Mouse (Mus musculus) limb, embryonic 14.5 days (tissue): ENCODE measurements around the gene Il4. TPM values are rescaled to one million over a fixed set of nuclear protein-coding genes. Genes with fewer than 3 reads are reported as not detected.
A peak's percentile ranks its signal among the peaks of the same experiment; 100 is the strongest.

ENCODE experiments used
- ATAC-seq: fragments of 200-750 bp; cut with Nextera tagmentation; 2 replicates; pipeline ENCODE4 v1.8.0; 2017; ENCODE audit warnings: low read depth, moderate number of reproducible peaks, moderate TSS enrichment; ENCODE audit not compliant: low FRiP score
- DNase-seq: peaks from one replicate; pipeline ENCODE4 v3.0.0-alpha.2; 2015; ENCODE audit warnings: low spot score
- H3K27ac ChIP-seq: fragments of 300-500 bp; sonication (generic); replicated peaks from 2 replicates; pipeline ENCODE4 v1.5.1; 2014; ENCODE audit warnings: low read depth, mild to moderate bottlenecking, low read length, moderate library complexity, mixed read lengths
- H3K27me3 ChIP-seq: fragments of 300-500 bp; sonication (generic); 2 replicates; pipeline ENCODE4 v1.6.1; 2014; ENCODE audit warnings: low read length, mixed read lengths; ENCODE audit not compliant: control insufficient read depth, insufficient read depth
- H3K36me3 ChIP-seq: fragments of 300-500 bp; sonication (generic); 2 replicates; pipeline ENCODE4 v1.6.1; 2014; ENCODE audit warnings: mild to moderate bottlenecking, low read length, moderate library complexity, mixed read lengths; ENCODE audit not compliant: control insufficient read depth, insufficient read depth
- H3K4me1 ChIP-seq: fragments of 300-500 bp; sonication (generic); 2 replicates; pipeline ENCODE4 v1.6.1; 2014; ENCODE audit warnings: antibody characterized with exemption, low read length, mixed read lengths; ENCODE audit not compliant: control insufficient read depth, insufficient read depth
- H3K4me2 ChIP-seq: fragments of 300-500 bp; sonication (generic); replicated peaks from 2 replicates; pipeline ENCODE4 v1.6.1; 2014; ENCODE audit warnings: low read depth, mild to moderate bottlenecking, low read length, moderate library complexity; ENCODE audit not compliant: severe bottlenecking
- H3K4me3 ChIP-seq: fragments of 300-500 bp; sonication (generic); replicated peaks from 2 replicates; pipeline ENCODE4 v1.5.1; 2014; ENCODE audit warnings: low read length
- H3K9ac ChIP-seq: fragments of 300-500 bp; sonication (generic); 2 replicates; pipeline ENCODE4 v1.6.1; 2014; ENCODE audit warnings: mild to moderate bottlenecking, low read depth, low read length, moderate library complexity; ENCODE audit not compliant: severe bottlenecking
- H3K9me3 ChIP-seq: fragments of 300-500 bp; sonication (generic); 2 replicates; pipeline ENCODE4 v1.6.1; 2016; ENCODE audit warnings: low read length; ENCODE audit not compliant: control insufficient read depth
- POLR2A ChIP-seq: fragments of 200-500 bp; IDR thresholded peaks from 2 replicates; pipeline ENCODE4 v1.8.0; 2012; ENCODE audit warnings: inconsistent platforms, mild to moderate bottlenecking, moderate library complexity, borderline replicate concordance; ENCODE audit not compliant: insufficient read depth, insufficient read length; ENCODE audit errors: extremely low read depth
- WGBS: fragments of 180-500 bp; shearing (Covaris S2); extraction: QIAGEN DNeasy Blood & Tissue Kit; methylation state at CpG from one replicate; pipeline ENCODE4 v1.1.7; 2014; 5-methylcytosine and 5-hydroxymethylcytosine counted together
- polyA plus RNA-seq, 2 experiments: library from polyadenylated mRNA; depleted of rRNA in 1 of 2; stranded (reverse) in 1 of 2; unstranded in 1 of 2; fragments of >200 nt; fragmentation: Nextera tagmentation in 1 of 2; extraction: Ambion mirVana in 1 of 2; gene quantifications; 2 replicates each; pipeline versions ENCODE4 v1.2.1 to v1.2.3; 2012 to 2014

The Il4 gene
- polyA plus RNA-seq, 2 experiments, result 0.49 to 3.2 TPM

DNA sequence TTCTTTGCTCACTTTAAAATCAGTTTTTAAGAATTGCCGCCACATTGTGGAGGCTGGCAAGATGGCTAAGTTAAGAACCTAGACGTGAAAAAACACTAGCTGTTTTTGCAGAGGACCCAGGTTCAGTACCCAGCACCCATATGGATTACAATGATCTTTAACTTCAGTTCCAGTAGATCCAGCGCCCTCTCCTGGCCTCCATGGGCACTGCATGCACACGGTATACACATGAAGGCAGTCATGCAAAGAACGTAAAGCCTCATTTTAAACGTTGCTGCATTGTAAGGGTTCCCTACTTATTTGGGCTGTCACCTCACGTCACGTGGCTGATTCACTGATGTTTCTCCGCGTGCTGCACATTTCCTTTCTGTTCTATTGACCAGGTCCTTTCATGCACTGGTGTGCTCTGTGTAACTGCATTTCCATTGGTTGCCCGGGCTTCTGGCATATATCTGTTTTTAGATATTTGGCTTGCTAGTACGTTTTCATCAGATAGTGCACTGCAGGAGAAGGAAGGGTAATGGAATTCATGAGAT, 24.3 kb upstream of the Il4 start:
- no peak for TF ChIP-seq POLR2A
- 78% methylated on average over 12 of the region's 12 CpGs for WGBS
- Histone ChIP-seq H3K27ac (no peak overlapping the region), H3K4me1 (no peaks in the 10 kb centered on the region), H3K27me3 (no peaks in the 10 kb centered on the region), H3K9ac (no peak overlapping the region), H3K4me3 (no peak overlapping the region), H3K9me3 (no peaks in the 10 kb centered on the region), H3K36me3 (no peaks in the 10 kb centered on the region), H3K4me2 (no peak overlapping the region)
- no peak for DNase-seq
- ATAC-seq, result no peak

DNA sequence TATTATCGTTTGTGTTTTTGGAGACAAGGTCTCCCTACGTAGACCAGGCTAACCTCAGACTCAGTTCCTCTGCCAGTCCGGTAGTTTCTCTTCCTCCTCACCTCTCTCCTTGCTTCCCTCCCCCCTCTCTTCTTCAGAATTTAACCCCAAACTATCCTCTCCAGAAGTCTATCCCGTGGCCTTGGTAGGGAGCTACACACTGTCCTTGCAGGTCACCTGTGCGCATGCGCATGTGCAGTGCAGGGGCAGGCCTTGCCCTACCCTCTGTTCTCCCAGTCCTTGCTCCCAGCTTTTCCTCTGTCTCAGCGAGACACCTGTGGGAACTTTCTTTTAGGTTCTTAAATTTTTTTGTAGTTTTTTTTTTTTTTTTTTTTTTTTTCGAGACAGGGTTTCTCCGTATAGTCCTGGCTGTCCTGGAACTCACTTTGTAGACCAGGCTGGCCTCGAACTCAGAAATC, 19.4 kb upstream of the Il4 start:
- H3K4me1 ChIP-seq, result peaks cover 11% of the 10 kb centered on the region; the same call in 1 of the 2 replicates
- no peaks in the 10 kb centered on the region for H3K27me3 ChIP-seq
- H3K9me3 ChIP-seq, result no peaks in the 10 kb centered on the region
- DNase-seq, result no peak
- H3K36me3 ChIP-seq, result no peaks in the 10 kb centered on the region
- no peak overlapping the region for H3K27ac ChIP-seq
- ATAC-seq, result no peak
- WGBS, result 68% methylated on average over 10 of the region's 10 CpGs
- no peak overlapping the region for H3K4me3 ChIP-seq
- no peak overlapping the region for H3K4me2 ChIP-seq
- no peak overlapping the region for H3K9ac ChIP-seq
- TF ChIP-seq POLR2A, result no peak

GRCm38 (mm10) chr11:53637046-53637802, 18.8 kb upstream of the Il4 start:
- ATAC-seq, result no peak
- 0 out of 2 replicates have a peak overlapping the region, but pooled peaks have one; percentile 12 for H3K9ac ChIP-seq
- no peaks in the 10 kb centered on the region for H3K9me3 ChIP-seq
- H3K4me2 ChIP-seq, result peak overlapping the region; percentile 20; the same call in 1 of the 2 replicates
- 7% methylated on average over 21 of the region's 21 CpGs for WGBS
- peaks cover 11% of the 10 kb centered on the region; the same call in 1 of the 2 replicates for H3K4me1 ChIP-seq
- no peak overlapping the region for H3K27ac ChIP-seq
- H3K36me3 ChIP-seq, result no peaks in the 10 kb centered on the region
- DNase-seq, result no peak
- no peak for TF ChIP-seq POLR2A
- no peak overlapping the region for H3K4me3 ChIP-seq
- no peaks in the 10 kb centered on the region for H3K27me3 ChIP-seq

GRCm38 (mm10) chr11:53636183-53636646, 17.7 kb upstream of the Il4 start:
- peak; percentile 39 for DNase-seq
- Histone ChIP-seq H3K36me3 (no peaks in the 10 kb centered on the region), H3K27ac (no peak overlapping the region), H3K4me3 (peak overlapping the region; percentile 35), H3K4me1 (peaks cover 11% of the 10 kb centered on the region; the same call in 1 of the 2 replicates), H3K4me2 (peak overlapping the region; percentile 79), H3K9me3 (no peaks in the 10 kb centered on the region), H3K27me3 (no peaks in the 10 kb centered on the region), H3K9ac (peak overlapping the region; percentile 50)
- WGBS, result 0% methylated on average over 12 of the region's 40 CpGs
- no peak for ATAC-seq
- TF ChIP-seq POLR2A, result no peak

DNA sequence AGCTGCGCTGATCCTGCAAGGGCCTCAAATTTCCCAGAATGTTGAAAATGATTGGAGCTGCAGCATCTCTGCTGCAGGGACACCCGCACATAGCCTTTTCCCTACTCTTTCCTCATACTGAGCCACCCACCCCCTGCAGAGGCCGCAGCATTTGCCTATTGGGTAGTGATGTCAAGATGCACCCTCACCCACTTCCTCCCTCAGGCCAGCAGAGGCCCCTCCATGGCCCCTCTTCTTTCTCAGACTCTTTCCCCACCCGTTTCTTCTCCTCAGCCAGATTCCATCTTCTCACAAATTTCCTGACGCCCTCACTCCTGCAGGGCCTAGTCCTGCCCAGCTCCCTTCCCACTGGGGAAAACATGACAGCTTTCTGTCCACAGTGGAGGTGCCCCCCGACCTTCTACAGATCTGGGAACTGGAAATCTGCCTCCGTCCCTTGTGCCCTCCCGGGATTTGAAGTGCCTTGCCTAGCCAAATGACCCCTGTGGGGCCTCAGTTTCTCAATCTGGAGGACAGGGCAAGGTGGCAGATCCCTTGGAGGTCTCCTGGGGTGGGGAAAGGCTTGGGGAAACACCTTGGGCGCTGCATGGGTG, 17.2 kb upstream of the Il4 start:
- H3K4me2 ChIP-seq, result peak overlapping the region; percentile 79
- ATAC-seq, result no peak
- H3K9ac ChIP-seq, result peak overlapping the region; percentile 50
- no peak for DNase-seq
- H3K27me3 ChIP-seq, result no peaks in the 10 kb centered on the region
- TF ChIP-seq POLR2A, result no peak
- no peak overlapping the region for H3K27ac ChIP-seq
- no peaks in the 10 kb centered on the region for H3K36me3 ChIP-seq
- peaks cover 11% of the 10 kb centered on the region; the same call in 1 of the 2 replicates for H3K4me1 ChIP-seq
- no peaks in the 10 kb centered on the region for H3K9me3 ChIP-seq
- H3K4me3 ChIP-seq, result peak overlapping the region; percentile 35
- WGBS, result 44% methylated on average over 9 of the region's 9 CpGs
